Mouse (Mus musculus) left cerebral cortex, adult 6 months (tissue): ENCODE measurements around the gene Igf2bp1. TPM values are rescaled to one million over a fixed set of nuclear protein-coding genes. Genes with fewer than 3 reads are reported as not detected.

Experiments
- long read RNA-seq, 2 experiments: library from polyadenylated mRNA; unstranded; transcript quantifications; one replicate each; pipeline ENCODE4 v2.0.0; 2019 to 2020
- polyA plus RNA-seq: library from polyadenylated mRNA; unstranded; fragments of <200 nt; fragmentation: Nextera tagmentation; gene quantifications from 2 replicates; pipeline ENCODE4 v1.2.3, GENCODE M21; 2021

Gene Igf2bp1
- 0.08 TPM in 1 of 2 replicates, not detected in the other for polyA plus RNA-seq
- long read RNA-seq, experiment 1 = 0 reads
- long read RNA-seq, experiment 2 = 0 reads

GRCm38 (mm10) chr11:96005403-96006271 lies at the start of gene Igf2bp1:
TSS of gene Igf2bp1 (minus strand) at chr11:96005940.

GRCm38 (mm10) chr11:96034596-96035052 lies 28.9 kb upstream of the Igf2bp1 start, which contains the start of gene Snf8:
TSS of gene Snf8 (plus strand) at chr11:96034885.

GRCm38 (mm10) chr11:95914571-95914991 lies 91.2 kb downstream of the Igf2bp1 start, which contains the start of gene B4galnt2:
TSS of gene B4galnt2 (minus strand) at chr11:95914891.

Other genes with a start within 250 kb of the Igf2bp1 start
- gene Phospho1, start 181.4 kb downstream of the Igf2bp1 start, polyA plus RNA-seq = 17.7 and 18.7 TPM in 2 replicates
- gene Gngt2, start 168.7 kb downstream of the Igf2bp1 start, polyA plus RNA-seq = 12.1 and 15.7 TPM in 2 replicates
- gene Abi3, start 163.5 kb downstream of the Igf2bp1 start, polyA plus RNA-seq = 3.9 and 4.0 TPM in 2 replicates
- gene B4galnt2, start 91.0 kb downstream of the Igf2bp1 start, polyA plus RNA-seq = not detected in 2 replicates
- gene Gip, start 18.6 kb upstream of the Igf2bp1 start, polyA plus RNA-seq = not detected in 2 replicates
- 20.7 and 174 TPM in 2 replicates for gene Snf8, start 28.9 kb upstream of the Igf2bp1 start, polyA plus RNA-seq
- gene Ube2z, start 59.4 kb upstream of the Igf2bp1 start, polyA plus RNA-seq = 7.4 and 13.4 TPM in 2 replicates
- gene Atp5g1, start 69.7 kb upstream of the Igf2bp1 start, polyA plus RNA-seq = 1,286 and 1,332 TPM in 2 replicates
- not detected in 2 replicates for gene Calcoco2, start 106.0 kb upstream of the Igf2bp1 start, polyA plus RNA-seq
- gene Ttll6, start 127.8 kb upstream of the Igf2bp1 start, polyA plus RNA-seq = not detected in 2 replicates
- not detected in 2 replicates for gene Hoxb13, start 188.4 kb upstream of the Igf2bp1 start, polyA plus RNA-seq